Mouse (Mus musculus): ENCODE data around the gene Rgl3. TPM values are rescaled to one million over a fixed set of nuclear protein-coding genes. Genes with fewer than 3 reads are reported as not detected.

The Rgl3 gene
- polyA plus RNA-seq, 1 experiment from 2014 or later = 26.8 TPM

DNA sequence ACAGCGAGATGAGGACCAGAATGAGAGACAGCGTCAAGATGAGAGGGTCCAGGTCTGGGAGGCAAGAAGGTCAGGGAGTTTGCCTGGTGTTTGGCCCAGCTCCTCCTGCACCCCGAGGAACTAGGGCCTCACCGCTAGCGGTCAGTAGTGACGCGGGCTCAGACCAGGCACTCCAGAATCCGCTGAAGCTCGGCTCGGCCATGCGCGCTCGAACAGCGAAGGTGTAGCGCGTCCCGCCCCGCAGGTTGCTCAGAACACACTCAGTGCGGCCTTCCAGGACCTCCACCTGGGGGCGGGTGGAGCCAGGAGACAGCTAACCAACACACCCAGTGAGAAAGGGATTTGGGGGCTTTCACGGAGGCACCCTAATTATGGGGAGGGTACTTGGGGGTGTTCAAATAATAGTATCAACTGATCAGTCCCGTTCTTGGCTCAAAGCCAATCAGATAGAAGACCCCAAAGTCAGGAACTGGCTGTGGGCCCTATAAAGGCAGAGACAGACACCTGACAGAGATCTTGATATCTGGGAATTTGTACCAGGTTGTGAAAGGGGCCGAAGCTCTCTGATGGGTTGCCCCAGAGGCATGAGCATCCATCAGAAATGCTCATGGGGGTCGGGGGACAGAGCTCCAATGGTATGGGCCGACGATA, 28.6 kb downstream of the Rgl3 start:
- DNase-seq (ENCODE audit: low spot score) (peak; percentile 64), ATAC-seq (replicated peaks; ENCODE audit: low FRiP score, low read depth) (0 out of 2 replicates have a peak, but pooled peaks have one; percentile 4)
- H3K4me1 ChIP-seq (replicated peaks; ENCODE audit: insufficient read depth, low read length) = peaks cover 29% of the 10 kb centered on the region
- no peaks in the 10 kb centered on the region for H3K36me3 ChIP-seq (ENCODE audit: insufficient read depth, low read length)
- peak; percentile 53 for TF ChIP-seq CTCF (IDR thresholded peaks at IDR 0.05; ENCODE audit: low read depth)
- H3K4me3 ChIP-seq (replicated peaks; ENCODE audit: low read depth, low read length) = peak overlapping the region; percentile 51; the same call in 1 of the 2 replicates
- WGBS = 8% methylated on average over 26 of the region's 26 CpGs
- no peak overlapping the region for H3K9ac ChIP-seq (ENCODE audit: low read depth, low read length)
- peak overlapping the region; percentile 54 for H3K27ac ChIP-seq
- H3K4me2 ChIP-seq (ENCODE audit: low read length) = peak overlapping the region; percentile 89
- H3K9me3 ChIP-seq (replicated peaks; ENCODE audit: low read length) = no peaks in the 10 kb centered on the region
- 0 out of 2 replicates have a peak, but pooled peaks cover 6% of the 10 kb centered on the region for H3K27me3 ChIP-seq (ENCODE audit: insufficient read depth, low read length)

DNA sequence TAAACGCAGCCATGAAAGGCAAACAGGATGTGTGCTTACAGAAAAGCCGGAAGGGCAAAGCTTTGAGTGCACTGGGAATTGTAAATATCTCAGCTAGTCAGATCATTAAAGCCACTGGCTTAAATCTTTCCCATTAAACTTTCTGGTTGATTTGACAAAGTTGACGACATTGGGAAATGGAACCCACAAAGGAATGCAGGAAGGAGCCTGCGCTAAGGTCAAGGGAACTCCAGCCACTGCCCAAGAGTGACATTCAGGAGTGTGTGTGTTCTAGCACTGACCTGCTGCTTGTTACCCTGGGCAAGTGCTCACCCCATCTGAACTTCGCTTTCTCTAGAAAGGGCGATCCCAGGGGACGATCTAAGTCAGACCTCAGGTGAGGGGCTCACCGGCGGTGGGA, 29.1 kb downstream of the Rgl3 start:
- Histone ChIP-seq H3K4me1 (replicated peaks; ENCODE audit: insufficient read depth, low read length) (peaks cover 29% of the 10 kb centered on the region), H3K27me3 (ENCODE audit: insufficient read depth, low read length) (0 out of 2 replicates have a peak, but pooled peaks cover 6% of the 10 kb centered on the region), H3K4me3 (replicated peaks; ENCODE audit: low read depth, low read length) (no peak overlapping the region), H3K9ac (ENCODE audit: low read depth, low read length) (no peak overlapping the region), H3K9me3 (replicated peaks; ENCODE audit: low read length) (no peaks in the 10 kb centered on the region), H3K27ac (peak overlapping the region; percentile 54), H3K36me3 (ENCODE audit: insufficient read depth, low read length) (no peaks in the 10 kb centered on the region), H3K4me2 (ENCODE audit: low read length) (peak overlapping the region; percentile 89)
- DNase-seq (ENCODE audit: low spot score) (peak; percentile 82), ATAC-seq (replicated peaks; ENCODE audit: low FRiP score, low read depth) (no peak)
- TF ChIP-seq CTCF (IDR thresholded peaks at IDR 0.05; ENCODE audit: low read depth) = no peak
- WGBS = 30% methylated on average over 9 of the region's 9 CpGs

DNA sequence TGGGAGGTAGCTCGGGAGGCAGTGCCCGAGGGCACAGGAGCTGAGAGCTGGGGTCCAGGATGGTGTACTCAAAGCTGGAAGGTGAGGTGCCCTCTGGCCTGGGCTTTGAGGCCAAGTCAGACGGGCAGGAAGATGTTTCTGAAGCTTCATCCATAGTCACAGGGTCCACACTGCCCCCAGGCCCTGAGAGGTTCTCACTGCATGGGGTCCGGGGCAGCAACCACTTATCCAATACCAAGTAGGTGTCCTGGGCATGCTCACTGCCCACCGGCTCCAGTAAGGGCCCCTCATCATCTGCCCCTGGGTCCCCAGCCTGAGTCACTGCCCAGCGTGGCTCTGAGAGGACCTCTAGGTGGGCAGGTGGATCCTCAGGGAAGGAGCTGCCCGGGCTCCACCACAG, 30.0 kb downstream of the Rgl3 start:
- Histone ChIP-seq H3K27ac (0 out of 2 replicates have a peak overlapping the region, but pooled peaks have one; percentile 54), H3K9ac (ENCODE audit: low read depth, low read length) (no peak overlapping the region), H3K4me1 (replicated peaks; ENCODE audit: insufficient read depth, low read length) (peaks cover 29% of the 10 kb centered on the region)

DNA sequence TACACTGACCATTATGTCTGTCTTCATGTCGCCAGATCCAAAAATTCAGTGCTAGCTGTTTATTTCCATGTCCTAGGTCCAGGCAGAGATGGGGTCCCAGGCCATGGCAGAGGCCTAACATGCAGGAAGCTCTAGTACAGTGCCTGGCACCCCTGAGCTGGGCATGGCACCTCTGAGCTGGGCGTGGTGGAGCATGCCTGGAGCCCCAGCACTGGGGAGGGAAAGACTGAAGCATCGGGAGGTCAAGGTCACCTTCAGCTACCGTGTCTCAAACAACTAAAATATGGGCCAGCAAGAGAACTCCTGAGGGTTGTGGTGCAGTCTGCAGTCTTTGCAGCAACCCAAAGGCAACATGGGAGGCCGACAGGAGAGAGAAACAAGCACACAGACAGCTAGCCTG, 30.9 kb downstream of the Rgl3 start:
- Histone ChIP-seq H3K4me1 (replicated peaks; ENCODE audit: insufficient read depth, low read length) (peaks cover 29% of the 10 kb centered on the region), H3K27me3 (ENCODE audit: insufficient read depth, low read length) (0 out of 2 replicates have a peak, but pooled peaks cover 6% of the 10 kb centered on the region), H3K4me2 (ENCODE audit: low read length) (no peak overlapping the region), H3K36me3 (ENCODE audit: insufficient read depth, low read length) (no peaks in the 10 kb centered on the region), H3K9ac (ENCODE audit: low read depth, low read length) (no peak overlapping the region), H3K4me3 (replicated peaks; ENCODE audit: low read depth, low read length) (no peak overlapping the region), H3K9me3 (replicated peaks; ENCODE audit: low read length) (no peaks in the 10 kb centered on the region), H3K27ac (no peak overlapping the region)
- no peak for ATAC-seq (replicated peaks; ENCODE audit: low FRiP score, low read depth)
- TF ChIP-seq CTCF (IDR thresholded peaks at IDR 0.05; ENCODE audit: low read depth) = no peak
- 78% methylated on average over 5 of the region's 5 CpGs for whole genome bisulfite sequencing
- DNase-seq (ENCODE audit: low spot score) = no peak

More for the DNA sequence above, 30.0 kb downstream of the Rgl3 start:
- H3K4me3 ChIP-seq (replicated peaks; ENCODE audit: low read depth, low read length) = no peak overlapping the region
- ATAC-seq (replicated peaks; ENCODE audit: low FRiP score, low read depth) (no peak), DNase-seq (ENCODE audit: low spot score) (no peak)
- 89% methylated on average over 7 of the region's 7 CpGs for WGBS
- 0 out of 2 replicates have a peak, but pooled peaks cover 6% of the 10 kb centered on the region for H3K27me3 ChIP-seq (ENCODE audit: insufficient read depth, low read length)
- no peak overlapping the region for H3K4me2 ChIP-seq (ENCODE audit: low read length)
- TF ChIP-seq CTCF (IDR thresholded peaks at IDR 0.05; ENCODE audit: low read depth) = no peak
- no peaks in the 10 kb centered on the region for H3K36me3 ChIP-seq (ENCODE audit: insufficient read depth, low read length)
- no peaks in the 10 kb centered on the region for H3K9me3 ChIP-seq (replicated peaks; ENCODE audit: low read length)

- under 1% methylated on average over 54 of the region's 54 CpGs for WGBS
- no peaks in the 10 kb centered on the region for H3K27me3 ChIP-seq (ENCODE audit: insufficient read depth, low read length)
- ATAC-seq (replicated peaks; ENCODE audit: low FRiP score, low read depth) = peak; percentile 97
Measured at GRCm38 (mm10) chr9:21955570-21956281, 33.5 kb downstream of the Rgl3 start, which contains the start of gene Swsap1. Gene Swsap1 (plus strand): TSS chr9:21955755.

GRCm38 (mm10) chr9:21955225-21955569, 34.0 kb downstream of the Rgl3 start:
- peak overlapping the region; percentile 95; the same call in 1 of the 2 replicates for H3K27ac ChIP-seq
- no peak for DNase-seq (ENCODE audit: low spot score)
- H3K9ac ChIP-seq (ENCODE audit: low read depth, low read length) = no peak overlapping the region
- WGBS = 3% methylated on average over 18 of the region's 18 CpGs
- TF ChIP-seq CTCF (IDR thresholded peaks at IDR 0.05; ENCODE audit: low read depth) = peak; percentile 57
- no peaks in the 10 kb centered on the region for H3K36me3 ChIP-seq (ENCODE audit: insufficient read depth, low read length)
- ATAC-seq (replicated peaks; ENCODE audit: low FRiP score, low read depth) = peak; percentile 51
- H3K4me2 ChIP-seq (ENCODE audit: low read length) = peak overlapping the region; percentile 70
- no peaks in the 10 kb centered on the region for H3K9me3 ChIP-seq (replicated peaks; ENCODE audit: low read length)
- no peaks in the 10 kb centered on the region for H3K27me3 ChIP-seq (ENCODE audit: insufficient read depth, low read length)
- peaks cover under 1% of the 10 kb centered on the region; the same call in 1 of the 2 replicates for H3K4me1 ChIP-seq (replicated peaks; ENCODE audit: insufficient read depth, low read length)
- H3K4me3 ChIP-seq (replicated peaks; ENCODE audit: low read depth, low read length) = peak overlapping the region; percentile 61

More at GRCm38 (mm10) chr9:21955570-21956281, 33.5 kb downstream of the Rgl3 start, which contains the start of gene Swsap1:
- Histone ChIP-seq H3K9me3 (replicated peaks; ENCODE audit: low read length) (no peaks in the 10 kb centered on the region), H3K4me1 (replicated peaks; ENCODE audit: insufficient read depth, low read length) (peaks cover 6% of the 10 kb centered on the region), H3K27ac (peak within 1 kb of the TSS; percentile 95), H3K4me3 (replicated peaks; ENCODE audit: low read depth, low read length) (peak within 1 kb of the TSS; percentile 61), H3K36me3 (ENCODE audit: insufficient read depth, low read length) (no peaks in the 10 kb centered on the region), H3K4me2 (ENCODE audit: low read length) (peak within 1 kb of the TSS; percentile 70), H3K9ac (ENCODE audit: low read depth, low read length) (peak within 1 kb of the TSS; percentile 67)
- DNase-seq (ENCODE audit: low spot score) = peak; percentile 99
- TF ChIP-seq CTCF (IDR thresholded peaks at IDR 0.05; ENCODE audit: low read depth) = no peak

Data from kidney, postnatal 0 days (tissue).